Mouse (Mus musculus) kidney, adult 2 months (tissue): ENCODE results near the gene Habp4. TPM values are rescaled to one million over a fixed set of nuclear protein-coding genes. Genes with fewer than 3 reads are reported as not detected.
A peak's percentile ranks its signal among the peaks of the same experiment; 100 is the strongest.

ENCODE experiments used
- DNase-seq: peaks from one replicate; pipeline ENCODE4 v3.0.0; 2021
- H3K27ac ChIP-seq: fragments of 200-500 bp; 2 replicates; pipeline ENCODE4 v1.5.1; 2012; ENCODE audit warnings: low read depth, low read length, control low read depth, inconsistent platforms; ENCODE audit not compliant: insufficient read depth
- H3K27me3 ChIP-seq: fragments of 200-500 bp; replicated peaks from 2 replicates; pipeline ENCODE4 v1.6.1; 2012; ENCODE audit warnings: mild to moderate bottlenecking, moderate library complexity, low read length, inconsistent platforms; ENCODE audit not compliant: control insufficient read depth, insufficient read depth
- H3K36me3 ChIP-seq: fragments of 200-500 bp; 2 replicates; pipeline ENCODE4 v1.6.1; 2012; ENCODE audit warnings: mild to moderate bottlenecking, moderate library complexity, low read length, inconsistent platforms; ENCODE audit not compliant: control insufficient read depth, insufficient read depth
- H3K4me1 ChIP-seq: fragments of 200-500 bp; 2 replicates; pipeline ENCODE4 v1.6.1; 2011; ENCODE audit warnings: low read length; ENCODE audit not compliant: control insufficient read depth, insufficient read depth
- H3K4me3 ChIP-seq: fragments of 200-500 bp; 2 replicates; pipeline ENCODE4 v1.5.1; 2011; ENCODE audit warnings: mild to moderate bottlenecking, low read depth, low read length, control low read depth; ENCODE audit not compliant: insufficient read depth
- CTCF ChIP-seq: fragments of 200-500 bp; conservative IDR thresholded peaks from 2 replicates; pipeline ENCODE4 v1.5.1; 2011; ENCODE audit warnings: low read depth, mild to moderate bottlenecking, control low read depth, low read length, moderate library complexity, mixed read lengths; ENCODE audit not compliant: insufficient read depth, insufficient read length
- POLR2A ChIP-seq: fragments of 200-500 bp; IDR thresholded peaks from one replicate; pipeline ENCODE4 v1.6.1; 2011; ENCODE audit warnings: low read depth, low read length, control low read depth
- WGBS: fragments of 180-500 bp; shearing (Covaris S2); methylation state at CpG from one replicate; pipeline ENCODE4 v1.1.7; 2018; 5-methylcytosine and 5-hydroxymethylcytosine counted together
- polyA plus RNA-seq: library from polyadenylated mRNA; depleted of rRNA; stranded (reverse); fragments of >200 nt; gene quantifications from 2 replicates; pipeline ENCODE4 v1.2.3, GENCODE M21; 2012; rRNA removed

The Habp4 gene
- 35.8 and 37.6 TPM in 2 replicates for polyA plus RNA-seq

- under 1% methylated on average over 31 of the region's 31 CpGs for WGBS
- H3K27ac ChIP-seq = peak within 1 kb of the TSS; percentile 46
- no peaks in the 10 kb centered on the region for H3K27me3 ChIP-seq
- peak within 1 kb of the TSS; percentile 71 for H3K4me3 ChIP-seq
- no peaks in the 10 kb centered on the region for H3K36me3 ChIP-seq
- DNase-seq = peak; percentile 99
- TF ChIP-seq POLR2A (no peak), CTCF (no peak)
- peaks cover 4% of the 10 kb centered on the region; the same call in 1 of the 2 replicates for H3K4me1 ChIP-seq
Measured at GRCm38 (mm10) chr13:64161548-64161915, at the start of gene Habp4. Gene Habp4 (plus strand): TSS chr13:64161824.

GRCm38 (mm10) chr13:64117442-64117841, 44.2 kb upstream of the Habp4 start:
- Histone ChIP-seq H3K27ac (no peak overlapping the region), H3K27me3 (no peaks in the 10 kb centered on the region)
- 46% methylated on average over 2 of the region's 2 CpGs for WGBS

GRCm38 (mm10) chr13:64120760-64121159, 40.9 kb upstream of the Habp4 start:
- Histone ChIP-seq H3K36me3 (no peaks in the 10 kb centered on the region; the same call in 1 of the 2 replicates), H3K27ac (no peak overlapping the region), H3K27me3 (no peaks in the 10 kb centered on the region), H3K4me1 (peaks cover 3% of the 10 kb centered on the region; the same call in 1 of the 2 replicates), H3K4me3 (no peak overlapping the region)
- 83% methylated on average over 4 of the region's 4 CpGs for WGBS
- DNase-seq = no peak
- no peak for TF ChIP-seq POLR2A
- no peak for TF ChIP-seq CTCF

More at GRCm38 (mm10) chr13:64117442-64117841, 44.2 kb upstream of the Habp4 start:
- no peaks in the 10 kb centered on the region; the same call in 1 of the 2 replicates for H3K36me3 ChIP-seq
- TF ChIP-seq CTCF = 0 out of 2 replicates have a peak, but pooled peaks have one; percentile 14
- no peak for TF ChIP-seq POLR2A
- H3K4me1 ChIP-seq = no peaks in the 10 kb centered on the region
- DNase-seq = peak; percentile 46
- H3K4me3 ChIP-seq = no peak overlapping the region

GRCm38 (mm10) chr13:64123491-64124188, 38.0 kb upstream of the Habp4 start:
- H3K36me3 ChIP-seq = no peaks in the 10 kb centered on the region; the same call in 1 of the 2 replicates
- H3K4me3 ChIP-seq = no peak overlapping the region
- peaks cover 3% of the 10 kb centered on the region; the same call in 1 of the 2 replicates for H3K4me1 ChIP-seq
- H3K27ac ChIP-seq = no peak overlapping the region; the same call in 1 of the 2 replicates
- H3K27me3 ChIP-seq = no peaks in the 10 kb centered on the region
- peak; percentile 83 for DNase-seq
- 55% methylated on average over 6 of the region's 6 CpGs for WGBS
- no peak for TF ChIP-seq POLR2A
- no peak for TF ChIP-seq CTCF

- Histone ChIP-seq H3K27me3 (no peaks in the 10 kb centered on the region), H3K4me3 (no peak overlapping the region), H3K4me1 (peaks cover 3% of the 10 kb centered on the region; the same call in 1 of the 2 replicates), H3K36me3 (no peaks in the 10 kb centered on the region; the same call in 1 of the 2 replicates), H3K27ac (no peak overlapping the region)
- peak; percentile 52 for DNase-seq
- 64% methylated on average over 6 of the region's 6 CpGs for WGBS
- TF ChIP-seq POLR2A (no peak), CTCF (no peak)
Measured at GRCm38 (mm10) chr13:64124886-64125285, 36.7 kb upstream of the Habp4 start.

- H3K27ac ChIP-seq = no peak overlapping the region
- 77% methylated on average over 4 of the region's 4 CpGs for WGBS
Measured at GRCm38 (mm10) chr13:64126316-64126715, 35.3 kb upstream of the Habp4 start.

More at GRCm38 (mm10) chr13:64126316-64126715, 35.3 kb upstream of the Habp4 start:
- Histone ChIP-seq H3K27me3 (no peaks in the 10 kb centered on the region), H3K36me3 (no peaks in the 10 kb centered on the region), H3K4me1 (peaks cover 8% of the 10 kb centered on the region; the same call in 1 of the 2 replicates), H3K4me3 (no peak overlapping the region)
- TF ChIP-seq CTCF (no peak), POLR2A (no peak)
- no peak for DNase-seq
